Mouse (Mus musculus): ENCODE measurements around the gene Alas2. TPM values are rescaled to one million over a fixed set of nuclear protein-coding genes. Genes with fewer than 3 reads are reported as not detected.

Alas2 gene
- polyA plus RNA-seq, 1 experiment from 2014 or later = 45.9 TPM

DNA sequence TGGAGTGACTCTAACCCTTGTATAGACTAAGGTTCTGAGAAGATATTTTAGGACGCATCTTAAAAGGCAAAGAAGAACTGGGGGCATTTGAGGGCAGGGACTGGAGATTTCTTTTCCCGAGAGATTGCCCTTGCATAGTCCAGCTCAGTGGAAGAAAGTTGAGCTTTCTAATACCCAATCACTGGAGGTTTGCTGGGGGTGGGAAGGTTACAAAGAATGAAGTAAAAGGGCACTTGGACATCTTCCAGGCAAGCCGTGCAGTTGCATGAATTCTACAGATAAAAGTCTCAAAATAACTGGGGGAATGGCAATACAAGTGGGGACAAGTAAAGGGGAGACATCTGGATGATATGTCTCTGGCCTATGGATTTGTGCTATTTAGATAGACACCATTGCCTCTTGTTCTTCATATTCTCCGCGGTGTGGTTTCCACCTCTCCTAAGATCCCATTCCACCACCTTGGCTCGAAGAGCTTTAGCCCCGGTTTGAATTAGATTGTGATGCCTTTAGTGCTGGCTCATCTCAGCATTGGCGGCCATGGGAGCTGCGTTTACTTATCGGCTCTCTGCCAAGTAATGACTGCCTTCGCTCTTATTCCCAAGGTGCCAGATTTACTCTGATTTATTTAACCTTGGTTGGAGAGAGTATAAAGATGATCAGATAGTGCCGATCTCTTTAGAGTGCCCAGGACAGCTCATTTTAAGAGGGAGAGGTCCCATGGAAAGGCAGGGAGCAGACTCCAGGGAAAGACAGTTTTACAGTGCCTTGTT, 46.3 kb downstream of the Alas2 start:
- Histone ChIP-seq H3K9me3 (replicated peaks; ENCODE audit: control insufficient read depth, low read length, poor library complexity, severe bottlenecking) (no peaks in the 10 kb centered on the region), H3K27me3 (ENCODE audit: control insufficient read depth, insufficient read depth, low read depth, low read length) (no peaks in the 10 kb centered on the region; the same call in 1 of the 2 replicates), H3K27ac (ENCODE audit: low read length) (no peak overlapping the region), H3K4me3 (ENCODE audit: low read depth, low read length) (no peak overlapping the region), H3K36me3 (ENCODE audit: control insufficient read depth, insufficient read depth, low read length) (no peaks in the 10 kb centered on the region), H3K9ac (ENCODE audit: low read depth, low read length) (no peak overlapping the region), H3K4me1 (ENCODE audit: control insufficient read depth, insufficient read depth, low read length) (no peaks in the 10 kb centered on the region), H3K4me2 (ENCODE audit: low read length) (no peak overlapping the region)
- ATAC-seq = no peak
- 88% methylated on average over 12 of the region's 12 CpGs for WGBS

DNA sequence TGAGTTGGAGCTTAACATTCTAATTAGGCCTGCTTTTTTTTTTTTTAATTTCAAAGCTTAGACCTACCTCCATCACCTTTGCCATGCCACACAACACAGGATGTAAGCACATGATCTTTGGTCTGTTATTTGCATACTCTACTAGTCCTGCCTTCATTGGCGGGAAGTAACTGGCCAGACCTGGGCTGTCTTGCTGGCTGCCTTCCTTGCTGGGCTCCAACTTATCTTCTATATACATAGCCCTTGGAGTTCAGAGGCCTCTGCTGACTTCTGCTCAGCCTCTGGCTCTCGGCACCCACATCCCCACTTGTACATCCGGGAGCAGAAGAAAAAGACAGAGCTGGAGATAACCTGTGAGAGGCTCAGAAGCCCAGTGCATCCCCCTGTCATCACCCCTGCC, 47.0 kb downstream of the Alas2 start:
- H3K27me3 ChIP-seq (ENCODE audit: control insufficient read depth, insufficient read depth, low read depth, low read length) = no peaks in the 10 kb centered on the region; the same call in 1 of the 2 replicates
- H3K4me1 ChIP-seq (ENCODE audit: control insufficient read depth, insufficient read depth, low read length) = no peaks in the 10 kb centered on the region
- no peaks in the 10 kb centered on the region for H3K36me3 ChIP-seq (ENCODE audit: control insufficient read depth, insufficient read depth, low read length)
- no peak overlapping the region for H3K9ac ChIP-seq (ENCODE audit: low read depth, low read length)
- no peak overlapping the region for H3K27ac ChIP-seq (ENCODE audit: low read length)
- no peak for ATAC-seq
- H3K4me3 ChIP-seq (ENCODE audit: low read depth, low read length) = no peak overlapping the region
- H3K9me3 ChIP-seq (replicated peaks; ENCODE audit: control insufficient read depth, low read length, poor library complexity, severe bottlenecking) = no peaks in the 10 kb centered on the region
- no peak overlapping the region for H3K4me2 ChIP-seq (ENCODE audit: low read length)
- 90% methylated on average over 3 of the region's 3 CpGs for WGBS

DNA sequence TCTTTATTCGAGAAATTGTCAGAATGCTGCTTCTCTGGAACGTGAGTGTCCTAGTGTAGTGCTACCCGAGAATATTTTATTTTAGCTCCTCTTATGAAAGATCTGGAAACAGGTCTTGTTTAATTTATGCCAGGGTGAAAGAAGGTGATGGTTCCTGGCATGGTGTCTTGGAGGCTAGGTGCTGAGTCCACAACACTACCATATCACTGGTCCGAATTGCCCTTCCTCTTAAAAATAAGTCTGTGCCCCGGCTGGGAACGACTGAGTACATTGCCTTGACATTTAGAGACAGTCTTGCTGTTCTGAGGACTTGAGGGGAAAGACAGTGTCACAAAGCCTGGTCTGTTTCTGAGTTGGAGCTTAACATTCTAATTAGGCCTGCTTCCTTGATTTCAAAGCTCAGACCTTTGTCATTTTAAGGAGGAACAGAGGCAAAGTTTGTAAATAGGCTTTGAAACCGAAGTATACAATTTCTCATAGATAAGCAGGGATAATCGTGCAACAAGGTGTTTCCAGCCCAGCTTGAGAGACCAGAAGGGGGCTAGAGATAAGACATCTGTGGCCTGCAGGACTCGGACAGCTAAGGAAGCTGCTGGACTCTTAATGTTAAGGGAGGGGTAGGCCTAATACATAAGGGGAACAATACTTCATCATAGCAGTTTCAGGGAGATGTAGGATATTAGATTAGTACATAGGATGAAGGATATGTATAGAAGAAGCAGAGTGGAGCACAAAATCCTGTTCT, 48.0 kb downstream of the Alas2 start:
- ATAC-seq = no peak
- H3K4me2 ChIP-seq (ENCODE audit: low read length) = no peak overlapping the region
- H3K36me3 ChIP-seq (ENCODE audit: control insufficient read depth, insufficient read depth, low read length) = no peaks in the 10 kb centered on the region
- H3K4me3 ChIP-seq (ENCODE audit: low read depth, low read length) = no peak overlapping the region
- H3K4me1 ChIP-seq (ENCODE audit: control insufficient read depth, insufficient read depth, low read length) = no peaks in the 10 kb centered on the region
- WGBS = 82% methylated on average over 9 of the region's 9 CpGs
- no peaks in the 10 kb centered on the region for H3K9me3 ChIP-seq (replicated peaks; ENCODE audit: control insufficient read depth, low read length, poor library complexity, severe bottlenecking)
- no peak overlapping the region for H3K9ac ChIP-seq (ENCODE audit: low read depth, low read length)
- no peak overlapping the region for H3K27ac ChIP-seq (ENCODE audit: low read length)
- no peaks in the 10 kb centered on the region; the same call in 1 of the 2 replicates for H3K27me3 ChIP-seq (ENCODE audit: control insufficient read depth, insufficient read depth, low read depth, low read length)

DNA sequence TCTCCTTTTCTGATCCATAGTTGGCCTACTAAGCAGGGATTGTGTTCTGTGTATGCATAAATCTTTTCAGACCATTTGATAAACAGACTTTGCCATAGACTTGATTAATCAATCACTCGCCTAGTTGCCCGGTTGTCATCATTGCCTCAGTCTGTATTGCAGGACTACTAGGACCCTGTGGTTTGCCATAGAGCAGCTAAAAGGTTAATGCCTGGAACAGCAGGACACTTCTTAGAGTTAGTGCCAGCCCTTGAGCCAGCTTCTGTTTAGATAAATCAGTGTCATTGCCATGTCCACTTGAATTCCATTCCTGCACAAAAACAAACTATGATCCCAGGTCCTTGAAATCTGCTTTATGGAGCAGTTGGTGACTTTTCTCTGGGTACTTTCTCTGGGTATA, 51.7 kb downstream of the Alas2 start:
- H3K27me3 ChIP-seq (ENCODE audit: control insufficient read depth, insufficient read depth, low read depth, low read length) = no peaks in the 10 kb centered on the region
- no peak overlapping the region for H3K27ac ChIP-seq (ENCODE audit: low read length)
- no peaks in the 10 kb centered on the region for H3K36me3 ChIP-seq (ENCODE audit: control insufficient read depth, insufficient read depth, low read length)
- WGBS = 77% methylated on average over 2 of the region's 2 CpGs
- H3K4me2 ChIP-seq (ENCODE audit: low read length) = no peak overlapping the region
- H3K9ac ChIP-seq (ENCODE audit: low read depth, low read length) = no peak overlapping the region
- no peak overlapping the region for H3K4me3 ChIP-seq (ENCODE audit: low read depth, low read length)
- no peaks in the 10 kb centered on the region for H3K9me3 ChIP-seq (replicated peaks; ENCODE audit: control insufficient read depth, low read length, poor library complexity, severe bottlenecking)
- H3K4me1 ChIP-seq (ENCODE audit: control insufficient read depth, insufficient read depth, low read length) = no peaks in the 10 kb centered on the region
- no peak for ATAC-seq

Small RNAs within 50 kb of the gene (microRNA-seq; reads per million reads assigned to microRNA genes)
- not detected for gene Mir3620

Other genes with a start within 250 kb of the Alas2 start
- 72.3 and 78.0 TPM in 2 replicates for gene Tmem29, start 88.2 kb upstream of the Alas2 start, polyA plus RNA-seq (2015; fragmentation: Nextera tagmentation; extraction: Ambion mirVana)
- gene Pfkfb1, start 40.9 kb downstream of the Alas2 start, polyA plus RNA-seq (2015; fragmentation: Nextera tagmentation; extraction: Ambion mirVana) = 4.6 and 5.6 TPM in 2 replicates
- 17.3 and 17.6 TPM in 2 replicates for gene Apex2, start 42.5 kb downstream of the Alas2 start, polyA plus RNA-seq (2015; fragmentation: Nextera tagmentation; extraction: Ambion mirVana)
- gene Tro, start 110.2 kb downstream of the Alas2 start, polyA plus RNA-seq (2015; fragmentation: Nextera tagmentation; extraction: Ambion mirVana) = 100 and 102 TPM in 2 replicates

Measured in midbrain, embryonic 16.5 days (tissue).